ENCODE assay signal across 32 mouse cellular contexts in the genomic region with DNA sequence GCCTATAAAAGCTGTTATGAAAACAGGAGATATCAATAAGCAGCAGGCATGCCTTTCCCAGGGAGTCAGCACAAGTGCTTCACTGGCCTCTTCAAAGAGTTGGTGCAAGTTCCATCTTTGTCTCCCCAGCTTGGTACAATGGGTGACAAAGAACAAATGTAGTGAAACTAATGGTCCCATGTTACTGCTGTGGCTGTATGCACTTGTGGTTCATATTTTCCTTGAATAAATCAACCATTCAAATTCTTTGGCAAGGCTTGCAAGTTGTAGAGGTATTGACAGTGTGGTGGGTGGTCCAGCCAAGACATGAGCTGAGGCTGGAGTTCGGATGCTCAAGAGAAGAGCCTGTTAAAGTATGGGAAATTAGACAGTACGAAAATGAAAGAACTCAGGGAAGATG.
"Had no signal": no experiment of that assay in that cellular context is flagged by ENCODE, and none has a peak within 500 bp of the region (broad histone marks: within the 10 kb centered on the region; RNA-seq: fewer than 3 reads in every experiment).

No protein-coding gene starts in this region.

- H3K27ac ChIP-seq: limb, embryonic 10.5 days; limb, embryonic 12.5 days; limb, embryonic 13.5 days; limb, embryonic 15.5 days; liver, embryonic 12.5 days; liver, embryonic 13.5 days; liver, embryonic 14.5 days; liver, embryonic 15.5 days; lung, embryonic 15.5 days; macrophage; midbrain, embryonic 10.5 days; midbrain, embryonic 12.5 days; midbrain, embryonic 13.5 days; midbrain, embryonic 15.5 days; neural tube, embryonic 12.5 days had no signal

- H3K9ac ChIP-seq: limb, embryonic 12.5 days; limb, embryonic 13.5 days; limb, embryonic 15.5 days; liver, embryonic 12.5 days; liver, embryonic 13.5 days; liver, embryonic 14.5 days; liver, embryonic 15.5 days; liver, postnatal 0 days; lung, embryonic 14.5 days; lung, embryonic 15.5 days; midbrain, embryonic 12.5 days; midbrain, embryonic 13.5 days; midbrain, embryonic 15.5 days; neural tube, embryonic 12.5 days had no signal

- H3K9me3 ChIP-seq: limb, embryonic 10.5 days; limb, embryonic 12.5 days; limb, embryonic 13.5 days; limb, embryonic 15.5 days; liver, embryonic 12.5 days; liver, embryonic 13.5 days; liver, embryonic 15.5 days; lung, embryonic 15.5 days; megakaryocyte, embryonic 14.5 days; midbrain, embryonic 10.5 days; midbrain, embryonic 12.5 days; midbrain, embryonic 13.5 days; midbrain, embryonic 15.5 days; neural tube, embryonic 12.5 days had no signal

- H3K4me3 ChIP-seq: limb, embryonic 10.5 days; limb, embryonic 12.5 days; limb, embryonic 13.5 days; limb, embryonic 15.5 days; liver, embryonic 12.5 days; liver, embryonic 13.5 days; liver, embryonic 15.5 days; lung, embryonic 15.5 days; megakaryocyte, embryonic 14.5 days; midbrain, embryonic 10.5 days; midbrain, embryonic 12.5 days; midbrain, embryonic 13.5 days; midbrain, embryonic 15.5 days; myocyte; neural tube, embryonic 12.5 days had no signal

- H3K36me3 ChIP-seq: limb, embryonic 10.5 days; limb, embryonic 12.5 days; limb, embryonic 13.5 days; limb, embryonic 15.5 days; liver, embryonic 12.5 days; liver, embryonic 13.5 days; liver, embryonic 15.5 days; lung, embryonic 15.5 days; midbrain, embryonic 10.5 days; midbrain, embryonic 12.5 days; midbrain, embryonic 13.5 days; midbrain, embryonic 15.5 days; neural tube, embryonic 12.5 days had no signal

- DNase-seq: left cerebral cortex, postnatal 4 days; liver; liver, embryonic 13.5 days; liver, postnatal 0 days; lung, adult 18-20 months; lung, adult 2 months; lung, embryonic 14.5 days; lung, postnatal 10 days; lung, postnatal 14 days; lung, postnatal 36 days; lung, postnatal 4 days; midbrain, embryonic 14.5 days had no signal

- H3K4me2 ChIP-seq: limb, embryonic 12.5 days; limb, embryonic 13.5 days; limb, embryonic 15.5 days; liver, embryonic 11.5 days; liver, embryonic 12.5 days; liver, embryonic 13.5 days; liver, embryonic 15.5 days; lung, embryonic 14.5 days; lung, embryonic 15.5 days; midbrain, embryonic 11.5 days; midbrain, embryonic 12.5 days; midbrain, embryonic 13.5 days; midbrain, embryonic 15.5 days; neural tube, embryonic 12.5 days had no signal

- ATAC-seq: liver, embryonic 12.5 days; liver, postnatal 0 days; lung, postnatal 0 days; midbrain, embryonic 13.5 days; midbrain, embryonic 15.5 days; midbrain, embryonic 16.5 days had no signal

- H3K4me1 ChIP-seq: limb, embryonic 10.5 days; limb, embryonic 12.5 days; limb, embryonic 13.5 days; limb, embryonic 15.5 days; liver, embryonic 12.5 days; liver, embryonic 13.5 days; liver, embryonic 15.5 days; lung, embryonic 15.5 days; midbrain, embryonic 10.5 days; midbrain, embryonic 12.5 days; midbrain, embryonic 13.5 days; midbrain, embryonic 15.5 days; neural tube, embryonic 12.5 days had no signal

- H3K27me3 ChIP-seq: limb, embryonic 12.5 days; limb, embryonic 13.5 days; limb, embryonic 15.5 days; liver, embryonic 12.5 days; liver, embryonic 13.5 days; liver, embryonic 15.5 days; lung, embryonic 15.5 days; megakaryocyte, embryonic 14.5 days; midbrain, embryonic 12.5 days; midbrain, embryonic 13.5 days; midbrain, embryonic 15.5 days; neural tube, embryonic 12.5 days had no signal
